Mouse (Mus musculus) liver, embryonic 15.5 days (tissue): ENCODE measurements at regions not wholly inside any gene's neighbourhood (a gene's known extent, or its start where the extent isn't known, plus 50 kb on each side); places are given as distances from the start of the nearest gene placed in this dataset.
"Not testable (repeated sequence)": the region's sequence is repeated elsewhere in the genome, so short reads cannot be mapped to it uniquely, and the experiment has no call there.

Source experiments
- ATAC-seq: fragments of 200-750 bp; cut with Nextera tagmentation; 2 replicates; pipeline ENCODE4 v1.8.0; 2017; ENCODE audit warnings: moderate number of reproducible peaks, mild to moderate bottlenecking, moderate library complexity; ENCODE audit not compliant: insufficient read depth
- H3K27ac ChIP-seq: fragments of 300-500 bp; sonication (generic); replicated peaks from 2 replicates; pipeline ENCODE4 v1.5.1; 2015; ENCODE audit warnings: mild to moderate bottlenecking, inconsistent platforms
- H3K27me3 ChIP-seq: fragments of 300-500 bp; sonication (generic); 2 replicates; pipeline ENCODE4 v1.6.1; 2015; ENCODE audit warnings: mild to moderate bottlenecking, inconsistent platforms
- H3K36me3 ChIP-seq: fragments of 300-500 bp; sonication (generic); replicated peaks from 2 replicates; pipeline ENCODE4 v1.6.1; 2015; ENCODE audit warnings: moderate library complexity, mild to moderate bottlenecking, inconsistent platforms
- H3K4me1 ChIP-seq: fragments of 300-500 bp; sonication (generic); replicated peaks from 2 replicates; pipeline ENCODE4 v1.6.1; 2015; ENCODE audit warnings: inconsistent platforms
- H3K4me2 ChIP-seq: fragments of 300-500 bp; sonication (generic); 2 replicates; pipeline ENCODE4 v1.6.1; 2015; ENCODE audit warnings: moderate library complexity, mild to moderate bottlenecking, inconsistent platforms
- H3K4me3 ChIP-seq: fragments of 300-500 bp; sonication (generic); replicated peaks from 2 replicates; pipeline ENCODE4 v1.5.1; 2015; ENCODE audit warnings: mild to moderate bottlenecking, inconsistent platforms
- H3K9ac ChIP-seq: fragments of 300-500 bp; sonication (generic); 2 replicates; pipeline ENCODE4 v1.6.1; 2015; ENCODE audit warnings: moderate library complexity, mild to moderate bottlenecking, inconsistent platforms
- H3K9me3 ChIP-seq: fragments of 300-500 bp; sonication (generic); replicated peaks from 2 replicates; pipeline ENCODE4 v1.6.1; 2016; ENCODE audit warnings: inconsistent platforms
- WGBS: fragments of 180-500 bp; shearing (Covaris S2); methylation state at CpG from one replicate; pipeline ENCODE4 v1.1.7; 2015; ENCODE audit warnings: mixed read lengths; ENCODE audit not compliant: insufficient replicate concordance; 5-methylcytosine and 5-hydroxymethylcytosine counted together

GRCm38 (mm10) chr6:3319378-3319777 lies 80.0 kb downstream of the Samd9l start:
- Histone ChIP-seq H3K27me3 (no peaks in the 10 kb centered on the region), H3K9ac (no peak overlapping the region), H3K27ac (no peak overlapping the region), H3K4me1 (no peaks in the 10 kb centered on the region), H3K4me3 (no peak overlapping the region), H3K4me2 (no peak overlapping the region), H3K36me3 (no peaks in the 10 kb centered on the region), H3K9me3 (no peaks in the 10 kb centered on the region)
- 69% methylated on average over 4 of the region's 4 CpGs for WGBS
- ATAC-seq = no peak

DNA sequence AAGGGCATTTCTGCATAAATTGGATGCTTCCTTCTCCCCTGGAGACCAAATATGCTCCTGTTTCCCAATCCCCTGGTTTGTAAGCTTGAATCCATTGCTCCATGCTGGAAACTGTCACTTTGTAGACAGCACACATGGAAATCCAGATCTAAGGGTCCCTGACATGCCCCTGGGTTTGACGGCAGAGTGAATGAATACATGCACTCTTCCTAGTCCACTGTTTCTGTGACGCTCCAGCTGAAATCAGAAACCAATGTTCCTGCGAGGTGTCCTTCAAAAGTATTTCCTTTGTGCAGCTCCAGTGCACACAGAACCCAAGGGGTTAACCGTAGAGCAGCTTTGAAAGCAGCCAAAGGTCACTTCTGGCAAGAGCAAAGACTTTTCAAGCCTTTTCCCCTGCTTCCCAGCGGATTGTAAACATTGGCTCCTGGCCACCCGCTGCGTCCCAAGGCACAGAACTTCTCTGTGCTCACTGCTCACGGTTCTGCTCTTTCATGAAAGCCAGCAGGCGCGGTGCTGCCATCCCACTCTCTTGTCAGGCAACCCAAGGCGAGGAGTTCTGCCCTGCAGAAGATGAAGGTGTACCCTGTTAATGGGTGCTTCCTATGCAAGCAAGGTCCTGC lies 91.7 kb downstream of the Samd9l start:
- H3K27me3 ChIP-seq, H3K4me3 ChIP-seq, H3K9me3 ChIP-seq, H3K4me2 ChIP-seq, H3K27ac ChIP-seq, H3K9ac ChIP-seq, H3K36me3 ChIP-seq, H3K4me1 ChIP-seq: not testable (repeated sequence)
- 10% methylated on average over 11 of the region's 11 CpGs for WGBS
- peak; percentile 71 for ATAC-seq

DNA sequence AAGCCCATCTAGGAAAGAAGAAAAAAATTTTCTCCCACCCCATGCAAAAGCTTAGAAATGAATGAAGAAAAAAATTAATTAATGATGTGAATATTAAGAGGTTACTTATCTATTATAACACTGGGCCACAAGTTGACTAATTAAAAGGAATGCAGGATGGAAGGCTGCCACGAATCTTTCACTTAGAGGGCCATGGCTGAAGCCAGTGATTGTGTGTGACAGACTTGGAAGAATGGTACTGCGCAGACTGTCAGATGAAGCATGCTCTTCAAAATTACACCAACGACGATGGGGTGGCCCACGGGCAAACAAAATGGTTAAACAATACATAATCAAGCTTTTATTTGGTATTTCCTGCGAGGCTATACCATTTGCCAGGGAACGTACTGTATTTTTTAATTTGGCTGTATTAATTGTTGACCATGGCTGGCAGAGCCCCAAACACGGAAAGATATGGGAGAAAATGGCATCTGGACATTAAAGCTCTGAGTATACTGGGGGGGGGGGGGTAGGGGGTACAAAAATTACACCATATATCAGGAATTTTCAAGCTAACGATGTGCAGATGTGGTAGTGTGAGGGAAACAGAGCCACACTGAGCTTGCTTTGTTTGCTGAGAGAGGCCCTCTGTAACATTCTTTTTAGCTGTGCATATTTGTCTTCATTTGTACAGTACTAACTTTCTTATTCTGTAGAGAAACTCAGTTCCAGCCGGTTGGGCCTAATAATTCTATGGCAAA lies 94.3 kb downstream of the Samd9l start:
- H3K27me3 ChIP-seq, ATAC-seq: not testable (repeated sequence)

GRCm38 (mm10) chr6:3293316-3293715 lies 106.1 kb downstream of the Samd9l start:
- not testable (repeated sequence) for H3K9ac ChIP-seq, ATAC-seq, H3K4me2 ChIP-seq, H3K36me3 ChIP-seq, H3K27me3 ChIP-seq, H3K9me3 ChIP-seq, H3K4me3 ChIP-seq, H3K4me1 ChIP-seq
- H3K27ac ChIP-seq = peak overlapping the region; percentile 51; the same call in 1 of the 2 replicates
- 43% methylated on average over 8 of the region's 8 CpGs for WGBS

More for the DNA sequence above, 94.3 kb downstream of the Samd9l start:
- not testable (repeated sequence) for H3K27ac ChIP-seq, H3K4me2 ChIP-seq, H3K36me3 ChIP-seq, H3K9me3 ChIP-seq, H3K4me1 ChIP-seq, H3K9ac ChIP-seq, H3K4me3 ChIP-seq
- 57% methylated on average over 10 of the region's 10 CpGs for WGBS

- H3K4me2 ChIP-seq, ATAC-seq: not testable (repeated sequence)
Measured at GRCm38 (mm10) chr6:3291983-3292382, 107.4 kb downstream of the Samd9l start.

DNA sequence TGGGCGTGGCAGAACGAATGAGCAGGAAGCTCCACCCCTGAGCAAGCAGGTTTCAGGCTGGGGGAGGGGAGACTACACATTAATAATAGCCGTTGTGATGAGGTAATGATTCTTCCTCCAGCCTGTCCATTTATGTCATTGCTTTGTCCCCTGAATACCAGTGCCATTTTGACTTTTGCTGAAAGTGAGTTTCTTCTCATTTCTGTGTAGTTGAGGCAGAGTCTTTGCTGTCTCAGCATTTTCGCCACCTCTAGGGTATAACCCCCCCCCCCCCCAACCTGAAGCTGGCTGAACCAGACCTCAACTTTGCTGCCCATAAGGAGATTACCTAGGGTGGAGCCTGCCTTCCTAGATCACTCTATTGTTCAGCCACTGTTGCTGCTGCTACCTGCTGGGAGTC lies 130.6 kb downstream of the Samd9l start:
- not testable (repeated sequence) for H3K9ac ChIP-seq, H3K4me3 ChIP-seq, H3K4me1 ChIP-seq, ATAC-seq, H3K9me3 ChIP-seq, H3K27ac ChIP-seq, H3K36me3 ChIP-seq, H3K4me2 ChIP-seq, H3K27me3 ChIP-seq
- WGBS = 53% methylated on average over 4 of the region's 4 CpGs

More at GRCm38 (mm10) chr6:3291983-3292382, 107.4 kb downstream of the Samd9l start:
- not testable (repeated sequence) for H3K27me3 ChIP-seq, H3K4me1 ChIP-seq, H3K9me3 ChIP-seq, H3K36me3 ChIP-seq, H3K4me3 ChIP-seq, H3K27ac ChIP-seq, H3K9ac ChIP-seq
- WGBS = 83% methylated on average over 6 of the region's 6 CpGs

DNA sequence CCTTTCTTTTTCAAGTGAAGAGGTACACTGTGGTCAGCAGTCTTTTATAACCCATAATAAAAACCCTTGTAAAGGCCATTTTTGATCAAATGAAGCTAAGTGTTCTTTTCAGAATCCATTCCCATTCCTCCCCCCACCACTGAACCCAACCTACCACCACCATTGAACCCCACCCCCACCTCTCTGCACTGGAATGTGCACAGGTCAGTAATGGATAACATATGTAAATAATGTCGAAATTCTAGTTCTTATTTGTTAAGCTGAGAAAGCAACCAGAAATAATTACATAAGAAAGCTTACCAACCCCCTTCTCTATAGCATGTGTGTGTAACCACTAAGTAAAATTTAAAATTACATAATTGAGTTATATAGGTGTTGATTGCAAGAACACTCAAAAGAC lies 133.9 kb downstream of the Samd9l start:
- not testable (repeated sequence) for H3K4me1 ChIP-seq, H3K27ac ChIP-seq, H3K36me3 ChIP-seq, H3K4me3 ChIP-seq, H3K4me2 ChIP-seq, H3K9me3 ChIP-seq, H3K27me3 ChIP-seq, H3K9ac ChIP-seq
- 24% methylated on average over 1 of the region's 1 CpGs for WGBS
- peak; percentile 77 for ATAC-seq
